In the genomic region with DNA sequence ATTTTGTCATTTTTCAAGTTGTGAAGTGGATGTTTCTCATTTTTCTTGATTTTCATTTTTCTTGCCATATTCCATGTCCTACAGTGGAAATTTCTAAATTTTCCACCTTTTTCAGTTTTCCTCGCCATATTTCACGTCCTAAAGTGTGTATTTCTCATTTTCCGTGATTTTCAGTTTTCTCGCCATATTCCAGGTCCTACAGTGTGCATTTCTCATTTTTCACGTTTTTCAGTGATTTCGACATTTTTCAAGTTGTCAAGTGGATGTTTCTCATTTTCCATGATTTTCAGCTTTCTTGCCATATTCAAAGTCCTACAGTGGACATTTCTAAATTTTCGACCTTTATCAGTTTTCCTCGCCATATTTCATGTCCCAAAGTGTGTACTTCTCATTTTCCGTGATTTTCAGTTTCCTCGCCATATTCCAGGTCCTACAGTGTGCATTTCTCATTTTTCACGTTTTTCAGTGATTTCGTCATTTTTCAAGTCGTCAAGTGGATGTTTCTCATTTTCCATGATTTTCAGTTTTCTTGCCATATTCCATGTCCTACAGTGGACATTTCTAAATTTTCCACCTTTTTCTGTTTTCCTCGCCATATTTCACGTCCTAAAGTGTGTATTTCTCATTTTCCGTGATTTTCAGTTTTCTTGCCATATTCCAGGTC, we compare ENCODE assay signal across 11 mouse cellular contexts. TPM values are rescaled to one million over a fixed set of nuclear protein-coding genes. Genes with fewer than 3 reads are reported as not detected.
A peak's percentile ranks its signal among the peaks of the same experiment; 100 is the strongest.
DNase-seq lines count a peak whose midpoint lies in the region.
"Not testable (repeated sequence)": the region's sequence is repeated elsewhere in the genome, so short reads cannot be mapped to it uniquely, and the experiment has no call there.
"Had no signal": no experiment of that assay in that cellular context is flagged by ENCODE, and none has a peak within 500 bp of the region (broad histone marks: within the 10 kb centered on the region; RNA-seq: fewer than 3 reads in every experiment).

No protein-coding gene starts in this region.

- intact Hi-C loops in heart, postnatal 36 days (cut with DNase I); left cerebral cortex, postnatal 36 days (cut with DNase I): not testable (repeated sequence)

- DNase-seq in adrenal gland, adult 18-20 months (ENCODE audit: low spot score in 2 of 2): peak; percentile 57 to 78
- peak; percentile 100 for DNase-seq in frontal cortex, postnatal 25 days (ENCODE audit: low spot score in 2 of 2)
- DNase-seq in heart, postnatal 36 days: peak; percentile 55 to 75
- DNase-seq in layer of hippocampus, adult 9-11 months: peak; percentile 93
- peak; percentile 31 to 75 for DNase-seq in left cerebral cortex, postnatal 36 days (ENCODE audit: low spot score in 2 of 2)
- peak; percentile 83 for DNase-seq in ovary, postnatal 14 days (ENCODE audit: low spot score)
- peak; percentile 92 to 98 for DNase-seq in spleen, postnatal 4 days (ENCODE audit: low spot score in 2 of 2)
- peak; percentile 51 for DNase-seq in urinary bladder, postnatal 25 days (ENCODE audit: low spot score)

RNA-seq across cellular contexts. Expression of gene Gm10718, which starts 0.8 kb away (rescaled TPM):
- 1 to 10 TPM; 1.1 to 1.2 TPM for total RNA-seq in adrenal gland, adult 18-20 months (2021)
- under 1 TPM in 1 of 2 experiments, not detected in 1; 0.89 TPM for total RNA-seq in heart, postnatal 36 days (2021)
- 1 to 10 TPM in 1 of 2 experiments, under 1 TPM in 1; 0.84 to 1.1 TPM for total RNA-seq in left cerebral cortex, postnatal 36 days (2021)

RNA-seq across cellular contexts. Expression of gene Gm10717, which starts 1.1 kb away (rescaled TPM):
- 1 to 10 TPM in 1 of 2 experiments, not detected in 1; 1.2 TPM for total RNA-seq in adrenal gland, adult 18-20 months (2021)
- not detected for total RNA-seq in heart, postnatal 36 days (2021)
- total RNA-seq in left cerebral cortex, postnatal 36 days (2021): not detected
- total RNA-seq: gastrocnemius, postnatal 10 days had no signal

RNA-seq across cellular contexts. Expression of gene Gm10719, which starts 6.9 kb away (rescaled TPM):
- 1 to 10 TPM in 1 of 2 experiments, not detected in 1; 2.0 TPM for total RNA-seq in adrenal gland, adult 18-20 months (2021)
- under 1 TPM in 1 of 2 experiments, not detected in 1; 0.69 TPM for total RNA-seq in heart, postnatal 36 days (2021)
- total RNA-seq in left cerebral cortex, postnatal 36 days (2021): under 1 TPM in 1 of 2 experiments, not detected in 1; 0.93 TPM

RNA-seq across cellular contexts. Expression of gene Gm10720, which starts 8.7 kb away (rescaled TPM):
- total RNA-seq in adrenal gland, adult 18-20 months (2021): not detected
- not detected for total RNA-seq in heart, postnatal 36 days (2021)
- not detected for total RNA-seq in left cerebral cortex, postnatal 36 days (2021)
- total RNA-seq: adrenal gland, postnatal 10 days; gastrocnemius, postnatal 10 days; left cerebral cortex, postnatal 4 days had no signal

RNA-seq across cellular contexts. Expression of gene Gm17535, which starts 10.3 kb away (rescaled TPM):
- total RNA-seq in adrenal gland, adult 18-20 months (2021): not detected
- total RNA-seq in heart, postnatal 36 days (2021): not detected
- not detected for total RNA-seq in left cerebral cortex, postnatal 36 days (2021)
- total RNA-seq: adrenal gland, postnatal 10 days; gastrocnemius, postnatal 10 days; left cerebral cortex, postnatal 4 days had no signal

Comparison
In these comparisons a context has a peak if more than half of its experiments do, and no peak if none do; other contexts are left out.
1. Peak in every context shown above with its lines: DNase-seq.